Mouse (Mus musculus) heart, embryonic 14.5 days (tissue): Measurements from ENCODE around the gene 4930404N11Rik. TPM values are rescaled to one million over a fixed set of nuclear protein-coding genes. Genes with fewer than 3 reads are reported as not detected.
A peak's percentile ranks its signal among the peaks of the same experiment; 100 is the strongest.

Experiments
- ATAC-seq: fragments of 200-750 bp; cut with Nextera tagmentation; 2 replicates; pipeline ENCODE4 v1.8.0; 2017; ENCODE audit warnings: low read depth, moderate TSS enrichment; ENCODE audit not compliant: insufficient number of reproducible peaks, insufficient read depth, low FRiP score
- H3K27ac ChIP-seq, 2 experiments: fragments of 200-500 bp in 1 of 2; fragments of 300-500 bp in 1 of 2; sonication (generic) in 1 of 2; replicated peaks in 1 of 2; 2 replicates each; pipeline ENCODE4 v1.5.1; 2012 to 2014; ENCODE audit warnings: low read depth in 2 of 2, low read length in 2 of 2, control low read depth in 1 of 2, mild to moderate bottlenecking in 1 of 2, mixed read lengths in 1 of 2; ENCODE audit not compliant: control insufficient read depth in 1 of 2, insufficient read depth in 1 of 2
- H3K27me3 ChIP-seq: fragments of 300-500 bp; sonication (generic); 2 replicates; pipeline ENCODE4 v1.6.1; 2014; ENCODE audit warnings: mild to moderate bottlenecking, low read length, control low read depth; ENCODE audit not compliant: control insufficient read depth, insufficient read depth
- H3K36me3 ChIP-seq: fragments of 300-500 bp; sonication (generic); 2 replicates; pipeline ENCODE4 v1.6.1; 2014; ENCODE audit warnings: mild to moderate bottlenecking, control low read depth, low read length, mixed read lengths; ENCODE audit not compliant: control insufficient read depth, insufficient read depth
- H3K4me1 ChIP-seq, 2 experiments: fragments of 200-500 bp in 1 of 2; fragments of 300-500 bp in 1 of 2; sonication (generic) in 1 of 2; 2 replicates each; pipeline ENCODE4 v1.6.1; 2012 to 2014; ENCODE audit warnings: low read length in 2 of 2, control low read depth in 1 of 2, mixed read lengths in 1 of 2; ENCODE audit not compliant: control insufficient read depth in 2 of 2, insufficient read depth in 2 of 2
- H3K4me2 ChIP-seq: fragments of 300-500 bp; sonication (generic); 2 replicates; pipeline ENCODE4 v1.6.1; 2014; ENCODE audit warnings: mild to moderate bottlenecking, low read length
- H3K4me3 ChIP-seq, 2 experiments: fragments of 200-500 bp in 1 of 2; fragments of 300-500 bp in 1 of 2; sonication (generic) in 1 of 2; 2 replicates each; pipeline ENCODE4 v1.5.1; 2012 to 2014; ENCODE audit warnings: low read length in 2 of 2, mild to moderate bottlenecking in 2 of 2, control low read depth in 1 of 2, low read depth in 1 of 2, moderate library complexity in 1 of 2; ENCODE audit not compliant: control insufficient read depth in 1 of 2, insufficient read depth in 1 of 2
- H3K9ac ChIP-seq: fragments of 300-500 bp; sonication (generic); 2 replicates; pipeline ENCODE4 v1.6.1; 2014; ENCODE audit warnings: mild to moderate bottlenecking, low read length
- H3K9me3 ChIP-seq: fragments of 300-500 bp; sonication (generic); 2 replicates; pipeline ENCODE4 v1.6.1; 2016; ENCODE audit warnings: low read length, control low read depth; ENCODE audit not compliant: control insufficient read depth
- WGBS: fragments of 180-500 bp; shearing (Covaris S2); extraction: QIAGEN DNeasy Blood & Tissue Kit; methylation state at CpG from one replicate; pipeline ENCODE4 v1.1.7; 2014; 5-methylcytosine and 5-hydroxymethylcytosine counted together
- polyA plus RNA-seq: library from polyadenylated mRNA; unstranded; fragments of >200 nt; fragmentation: Nextera tagmentation; extraction: Ambion mirVana; gene quantifications from 2 replicates; pipeline ENCODE4 v1.2.1, GENCODE M21; 2014

4930404N11Rik gene
- polyA plus RNA-seq, 1 experiment from 2014 or later = 0.38 TPM

DNA sequence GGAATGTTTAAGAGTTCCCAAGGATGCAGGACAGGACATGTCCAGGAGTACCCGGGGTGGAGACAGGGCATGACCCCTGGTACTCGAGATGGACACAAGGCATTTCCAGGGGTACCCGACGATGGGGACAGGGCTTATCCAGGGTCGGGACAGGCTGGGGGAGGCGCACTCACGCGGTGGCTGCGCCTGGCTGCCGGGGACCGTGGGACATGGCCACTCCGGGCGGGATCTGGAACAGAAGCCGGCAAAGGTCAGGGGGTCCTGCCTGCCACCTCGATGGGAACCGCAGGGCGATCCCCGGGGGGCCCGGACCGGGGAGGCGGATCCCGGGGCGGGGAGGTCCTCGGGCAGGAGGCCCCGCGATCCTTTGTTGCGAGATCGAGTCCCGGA, 15.7 kb downstream of the 4930404N11Rik start:
- WGBS = under 1% methylated on average over 26 of the region's 29 CpGs
- Histone ChIP-seq H3K27ac (peak overlapping the region; percentile 19 to 84), H3K4me1 (peaks cover 17 to 28% of the 10 kb centered on the region in 2 experiments), H3K36me3 (peaks cover 34% of the 10 kb centered on the region), H3K27me3 (no peaks in the 10 kb centered on the region), H3K4me3 (peak overlapping the region; percentile 66 to 85), H3K9ac (peak overlapping the region; percentile 96), H3K4me2 (peak overlapping the region; percentile 98), H3K9me3 (no peaks in the 10 kb centered on the region)
- 0 out of 2 replicates have a peak, but pooled peaks have one; percentile 6 for ATAC-seq

GRCm38 (mm10) chr10:81349146-81349545, 16.5 kb downstream of the 4930404N11Rik start:
- H3K9me3 ChIP-seq = no peaks in the 10 kb centered on the region
- H3K4me2 ChIP-seq = peak overlapping the region; percentile 98
- peak overlapping the region; percentile 96 for H3K9ac ChIP-seq
- H3K27ac ChIP-seq = peak overlapping the region in 1 of 2 experiments; percentile 84; a peak in 2 of 4 replicates
- peaks cover 34% of the 10 kb centered on the region for H3K36me3 ChIP-seq
- no peak for ATAC-seq
- WGBS = 6% methylated on average over 11 of the region's 12 CpGs
- H3K27me3 ChIP-seq = no peaks in the 10 kb centered on the region
- peak overlapping the region; percentile 66 to 85 for H3K4me3 ChIP-seq
- H3K4me1 ChIP-seq = peaks cover 17 to 28% of the 10 kb centered on the region in 2 experiments

DNA sequence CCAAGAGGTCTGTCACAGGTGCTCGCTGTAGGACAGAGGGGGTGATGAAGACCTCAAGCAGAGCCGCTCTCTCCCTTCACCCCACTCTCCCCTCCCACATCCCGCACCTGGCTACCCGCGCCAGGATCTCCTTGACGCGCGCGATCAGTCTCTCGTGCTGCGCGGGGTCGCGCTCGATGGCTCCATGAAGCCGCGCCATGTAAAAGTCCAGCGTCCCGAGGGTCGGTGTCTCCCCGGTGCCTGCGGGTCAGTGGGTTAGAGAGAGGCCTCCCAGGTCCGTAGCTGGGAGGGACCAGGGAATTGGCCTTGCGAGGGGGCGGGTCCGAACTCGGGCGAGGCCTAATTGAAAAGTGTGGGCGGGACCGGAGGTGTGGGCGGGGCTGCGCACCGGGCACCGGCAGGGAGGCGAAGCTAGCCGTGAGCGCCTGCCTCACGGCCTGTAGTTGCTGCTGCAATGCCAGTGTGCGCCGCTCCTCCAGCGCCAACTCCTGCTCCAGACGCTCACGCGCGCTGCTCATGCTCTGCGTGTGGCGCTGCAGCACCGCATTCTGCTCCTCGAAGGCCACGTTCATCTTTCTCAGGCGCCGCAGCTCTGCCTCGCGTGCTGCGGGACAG, 19.1 kb downstream of the 4930404N11Rik start:
- H3K4me3 ChIP-seq = peak overlapping the region; percentile 4 to 10; a peak in 2 of 4 replicates
- peaks cover 19% of the 10 kb centered on the region for H3K27me3 ChIP-seq
- H3K9me3 ChIP-seq = no peaks in the 10 kb centered on the region
- peak overlapping the region; percentile 7; the same call in 1 of the 2 replicates for H3K9ac ChIP-seq
- H3K36me3 ChIP-seq = peaks cover 34% of the 10 kb centered on the region
- ATAC-seq = no peak
- H3K27ac ChIP-seq = no peak overlapping the region
- 17% methylated on average over 55 of the region's 55 CpGs for WGBS
- peaks cover 17 to 28% of the 10 kb centered on the region in 2 experiments for H3K4me1 ChIP-seq
- H3K4me2 ChIP-seq = peak overlapping the region; percentile 49

DNA sequence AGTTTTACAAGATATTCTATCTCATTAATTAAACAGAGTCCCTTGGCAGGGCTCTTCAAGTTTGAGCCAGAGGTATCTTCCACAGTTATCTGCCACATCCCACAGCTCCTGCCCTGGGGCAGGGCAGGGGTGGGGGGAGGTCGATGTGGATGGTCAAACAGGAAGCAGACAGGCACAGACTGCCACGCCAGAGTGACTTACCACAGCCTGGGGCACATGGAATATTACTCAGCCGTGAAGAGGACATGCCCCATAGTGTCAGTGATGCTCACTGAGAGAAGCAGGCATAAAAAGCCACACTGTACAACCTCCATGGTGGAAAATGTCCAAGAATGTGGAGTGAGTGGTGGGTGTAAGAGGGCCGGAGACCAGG, 20.5 kb downstream of the 4930404N11Rik start:
- Histone ChIP-seq H3K9ac (no peak overlapping the region), H3K27ac (no peak overlapping the region), H3K9me3 (no peaks in the 10 kb centered on the region), H3K4me1 (peaks cover 17 to 26% of the 10 kb centered on the region in 2 experiments), H3K4me3 (no peak overlapping the region), H3K36me3 (peaks cover 34% of the 10 kb centered on the region), H3K4me2 (no peak overlapping the region), H3K27me3 (peaks cover 19% of the 10 kb centered on the region)
- WGBS = 80% methylated on average over 4 of the region's 4 CpGs
- no peak for ATAC-seq

DNA sequence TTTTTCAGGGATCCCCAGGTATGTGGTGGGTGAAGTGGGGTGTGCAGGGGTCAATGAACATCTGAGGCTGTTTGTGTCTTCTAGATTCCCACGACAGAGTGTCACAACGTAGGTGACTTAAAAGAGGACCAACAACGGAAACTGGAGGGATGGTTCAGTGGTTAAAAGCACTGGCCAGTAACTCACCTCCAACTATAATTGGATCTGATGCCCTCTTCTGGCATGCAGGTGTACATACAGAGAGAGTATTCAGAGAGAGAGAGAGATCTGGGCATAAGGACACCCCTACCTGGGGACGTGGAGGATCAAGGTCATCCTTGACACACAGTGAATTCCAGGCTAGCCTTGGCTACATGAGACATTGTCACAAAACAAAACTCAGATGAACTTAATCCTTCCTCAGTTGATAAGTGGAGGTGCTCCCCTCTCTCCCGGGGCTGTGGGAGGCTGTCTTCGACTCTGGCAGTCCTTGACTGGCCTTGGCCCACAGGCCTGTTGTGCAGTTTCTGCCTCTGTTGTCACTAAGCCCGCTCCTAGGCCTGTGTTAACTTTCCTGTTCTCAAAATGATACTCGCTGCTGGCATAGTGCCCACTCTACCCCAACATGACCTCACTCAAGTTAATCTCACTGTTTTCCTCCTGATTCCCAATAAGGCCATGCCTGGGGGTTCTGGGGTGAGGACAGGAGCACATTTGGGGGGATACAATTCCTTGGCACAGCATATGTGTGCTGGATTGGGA, 21.0 kb downstream of the 4930404N11Rik start:
- no peak for ATAC-seq
- Histone ChIP-seq H3K27me3 (peaks cover 19% of the 10 kb centered on the region), H3K9ac (no peak overlapping the region), H3K4me1 (peaks cover 17 to 26% of the 10 kb centered on the region in 2 experiments), H3K4me3 (no peak overlapping the region), H3K36me3 (peaks cover 34% of the 10 kb centered on the region), H3K9me3 (no peaks in the 10 kb centered on the region), H3K4me2 (no peak overlapping the region), H3K27ac (no peak overlapping the region; a peak in 1 of 4 replicates)
- WGBS = 35% methylated on average over 8 of the region's 8 CpGs

GRCm38 (mm10) chr10:81342686-81343505, 22.7 kb downstream of the 4930404N11Rik start, which contains the start of gene Gipc3:
TSS of gene Gipc3 (minus strand) at chr10:81343266.
- no peak within 1 kb of the TSS for H3K27ac ChIP-seq
- peak within 1 kb of the TSS; percentile 45 to 51 for H3K4me3 ChIP-seq
- peaks cover 19% of the 10 kb centered on the region for H3K27me3 ChIP-seq
- ATAC-seq = no peak
- peak within 1 kb of the TSS; percentile 87 for H3K4me2 ChIP-seq
- peaks cover 24% of the 10 kb centered on the region for H3K36me3 ChIP-seq
- H3K9ac ChIP-seq = peak within 1 kb of the TSS; percentile 75
- peaks cover 10 to 13% of the 10 kb centered on the region in 2 experiments for H3K4me1 ChIP-seq
- 5% methylated on average over 55 of the region's 67 CpGs for WGBS
- H3K9me3 ChIP-seq = no peaks in the 10 kb centered on the region

- H3K27me3 ChIP-seq = peaks cover 19% of the 10 kb centered on the region
- ATAC-seq = no peak
- no peak overlapping the region for H3K9ac ChIP-seq
- peaks cover 0 to under 1% of the 10 kb centered on the region in 2 experiments; a peak in 1 of 4 replicates for H3K4me1 ChIP-seq
- H3K9me3 ChIP-seq = no peaks in the 10 kb centered on the region
- peaks cover 12% of the 10 kb centered on the region; the same call in 1 of the 2 replicates for H3K36me3 ChIP-seq
- H3K27ac ChIP-seq = no peak overlapping the region
- 32% methylated on average over 16 of the region's 16 CpGs for WGBS
- no peak overlapping the region for H3K4me3 ChIP-seq
- H3K4me2 ChIP-seq = no peak overlapping the region
These were observed 24.2 kb downstream of the 4930404N11Rik start for GRCm38 (mm10) chr10:81341333-81341949.
